Mouse (Mus musculus) liver, adult 2 months (tissue): Measurements from ENCODE around the gene Phldb1. TPM values are rescaled to one million over a fixed set of nuclear protein-coding genes. Genes with fewer than 3 reads are reported as not detected.

Experiments used
- DNase-seq: peaks from one replicate; pipeline ENCODE4 v3.0.0-alpha.2; 2011; ENCODE audit warnings: low read depth, low spot score; ENCODE audit errors: extremely low read depth
- H3K27ac ChIP-seq: fragments of 200-500 bp; replicated peaks from 2 replicates; pipeline ENCODE4 v1.5.1; 2012; ENCODE audit warnings: low read depth, mild to moderate bottlenecking, control low read depth, inconsistent platforms, low read length; ENCODE audit not compliant: insufficient read depth
- H3K27me3 ChIP-seq: fragments of 200-500 bp; 2 replicates; pipeline ENCODE4 v1.6.1; 2012; ENCODE audit warnings: mild to moderate bottlenecking, moderate library complexity, low read length, inconsistent platforms; ENCODE audit not compliant: control insufficient read depth, insufficient read depth
- H3K36me3 ChIP-seq: fragments of 200-500 bp; 2 replicates; pipeline ENCODE4 v1.6.1; 2012; ENCODE audit warnings: low read length, inconsistent platforms; ENCODE audit not compliant: control insufficient read depth, insufficient read depth
- H3K4me1 ChIP-seq: fragments of 200-500 bp; 2 replicates; pipeline ENCODE4 v1.6.1; 2011; ENCODE audit warnings: low read length; ENCODE audit not compliant: control insufficient read depth, insufficient read depth
- H3K4me3 ChIP-seq: fragments of 200-500 bp; 2 replicates; pipeline ENCODE4 v1.5.1; 2011; ENCODE audit warnings: low read depth, mild to moderate bottlenecking, control low read depth, low read length, moderate library complexity; ENCODE audit not compliant: insufficient read depth
- H3K79me2 ChIP-seq: fragments of 200-500 bp; 2 replicates; pipeline ENCODE4 v1.6.1; 2012; ENCODE audit warnings: inconsistent platforms, mild to moderate bottlenecking, low read length, moderate library complexity; ENCODE audit not compliant: control insufficient read depth, insufficient read depth
- H3K9ac ChIP-seq: fragments of 200-500 bp; 2 replicates; pipeline ENCODE4 v1.6.1; 2012; ENCODE audit warnings: low read depth, mild to moderate bottlenecking, control low read depth, inconsistent platforms, low read length
- CTCF ChIP-seq: fragments of 200-500 bp; IDR thresholded peaks from 2 replicates; pipeline ENCODE4 v1.5.1; 2011; ENCODE audit warnings: low read depth, low read length, control low read depth
- POLR2A ChIP-seq: fragments of 200-500 bp; IDR thresholded peaks from 2 replicates; pipeline ENCODE4 v1.6.1; 2011; ENCODE audit warnings: low read length, control low read depth; ENCODE audit not compliant: insufficient read depth; ENCODE audit errors: extremely low read depth
- WGBS: fragments of 180-500 bp; shearing (Covaris S2); methylation state at CpG from one replicate; pipeline ENCODE4 v1.1.7; 2018; 5-methylcytosine and 5-hydroxymethylcytosine counted together
- polyA plus RNA-seq: library from polyadenylated mRNA; depleted of rRNA; stranded (reverse); fragments of >200 nt; gene quantifications from 2 replicates; pipeline ENCODE4 v1.2.3, GENCODE M21; 2012
- total RNA-seq: library from RNA; depleted of rRNA; stranded (reverse); fragments of >200 nt; gene quantifications from 2 replicates; pipeline ENCODE4 v1.2.3, GENCODE M21; 2014

The Phldb1 gene
- total and polyA plus RNA-seq, 2 experiments, result 2.2 to 5.9 TPM

- no peak overlapping the region for H3K9ac ChIP-seq
- WGBS, result 88% methylated on average over 7 of the region's 7 CpGs
- H3K4me3 ChIP-seq, result no peak overlapping the region
- no peak for DNase-seq
- no peak overlapping the region for H3K27ac ChIP-seq
- H3K27me3 ChIP-seq, result no peaks in the 10 kb centered on the region
- H3K36me3 ChIP-seq, result no peaks in the 10 kb centered on the region
- TF ChIP-seq CTCF, result no peak
- TF ChIP-seq POLR2A, result no peak
- no peaks in the 10 kb centered on the region for H3K79me2 ChIP-seq
- H3K4me1 ChIP-seq, result no peaks in the 10 kb centered on the region
Measured at GRCm38 (mm10) chr9:44648881-44649281, 86.1 kb downstream of the Phldb1 start.

DNA sequence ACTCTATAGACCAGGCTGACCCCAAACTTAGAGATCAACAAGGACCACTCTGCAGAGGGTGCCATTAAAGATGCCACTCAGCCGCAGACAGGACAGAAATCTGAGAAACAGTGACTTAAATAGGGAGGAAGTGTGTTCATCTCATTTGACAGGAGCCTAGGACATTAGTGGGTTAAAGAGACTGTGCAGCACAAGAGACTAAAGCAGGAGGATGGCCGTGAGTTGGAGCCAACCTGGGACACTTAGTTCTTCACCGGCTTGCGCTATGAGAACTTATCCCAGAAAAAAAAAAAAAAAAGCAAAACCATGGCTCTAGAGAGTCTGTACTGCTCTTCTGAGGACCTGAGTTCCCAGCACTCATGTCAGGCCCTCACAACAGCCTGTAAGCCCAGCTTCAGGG is 87.3 kb downstream of the Phldb1 start:
- Histone ChIP-seq H3K36me3 (no peaks in the 10 kb centered on the region), H3K4me3 (no peak overlapping the region), H3K79me2 (no peaks in the 10 kb centered on the region), H3K27ac (no peak overlapping the region), H3K9ac (no peak overlapping the region), H3K4me1 (no peaks in the 10 kb centered on the region), H3K27me3 (no peaks in the 10 kb centered on the region)
- 90% methylated on average over 4 of the region's 4 CpGs for WGBS
- no peak for DNase-seq
- TF ChIP-seq POLR2A, result no peak
- no peak for TF ChIP-seq CTCF

DNA sequence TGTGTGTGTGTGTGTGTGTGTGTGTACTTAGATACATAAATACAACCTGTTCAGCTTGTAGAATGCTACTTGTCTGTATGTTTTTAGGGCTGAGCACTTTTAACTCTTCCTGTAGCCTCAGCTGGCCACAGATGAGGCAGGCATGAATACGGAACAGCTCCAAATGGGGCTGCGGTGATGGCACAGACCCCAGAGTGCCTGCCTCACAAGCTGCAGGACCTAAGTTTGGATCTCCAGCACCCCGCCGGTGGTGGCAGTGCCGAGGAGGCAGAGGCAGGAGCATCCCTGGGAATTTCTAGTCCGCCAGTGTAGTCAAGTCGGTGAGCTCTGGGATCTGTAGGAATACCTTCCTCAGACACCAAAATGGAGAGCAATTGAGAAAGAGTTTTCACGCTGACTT is 88.0 kb downstream of the Phldb1 start:
- WGBS, result 93% methylated on average over 8 of the region's 8 CpGs
- Histone ChIP-seq H3K9ac (no peak overlapping the region), H3K79me2 (no peaks in the 10 kb centered on the region), H3K4me3 (no peak overlapping the region), H3K4me1 (no peaks in the 10 kb centered on the region), H3K27ac (no peak overlapping the region), H3K36me3 (no peaks in the 10 kb centered on the region), H3K27me3 (no peaks in the 10 kb centered on the region)
- no peak for DNase-seq
- TF ChIP-seq POLR2A (no peak), CTCF (no peak)

GRCm38 (mm10) chr9:44646366-44646765 is 88.6 kb downstream of the Phldb1 start:
- no peak overlapping the region for H3K27ac ChIP-seq
- no peak for DNase-seq
- no peaks in the 10 kb centered on the region for H3K79me2 ChIP-seq
- no peak overlapping the region for H3K9ac ChIP-seq
- WGBS, result 86% methylated on average over 6 of the region's 6 CpGs
- TF ChIP-seq CTCF, result no peak
- no peak for TF ChIP-seq POLR2A
- no peak overlapping the region for H3K4me3 ChIP-seq
- H3K36me3 ChIP-seq, result no peaks in the 10 kb centered on the region
- H3K4me1 ChIP-seq, result no peaks in the 10 kb centered on the region
- no peaks in the 10 kb centered on the region for H3K27me3 ChIP-seq

DNA sequence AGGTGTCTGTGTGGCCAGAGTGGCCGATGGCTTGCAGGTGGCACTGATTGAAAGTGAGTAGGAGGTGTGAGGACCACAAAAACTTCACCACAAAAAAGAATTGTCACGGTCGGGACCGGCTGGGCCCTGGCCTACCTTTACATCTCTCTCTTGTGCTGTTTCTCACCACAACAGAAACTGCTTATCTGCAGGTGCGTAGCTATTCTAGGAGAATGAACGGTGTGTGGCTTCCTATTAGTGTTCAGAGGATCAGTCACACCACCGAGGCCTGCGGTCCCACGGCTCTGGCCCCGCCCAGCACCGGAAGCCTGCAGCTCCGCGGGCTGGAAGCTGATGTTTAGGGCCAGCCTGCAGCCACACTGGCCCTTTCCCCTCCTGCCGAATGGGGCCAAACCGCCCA is 89.1 kb downstream of the Phldb1 start:
- H3K36me3 ChIP-seq, result no peaks in the 10 kb centered on the region
- no peak overlapping the region for H3K4me3 ChIP-seq
- H3K27ac ChIP-seq, result no peak overlapping the region
- WGBS, result 68% methylated on average over 15 of the region's 15 CpGs
- H3K27me3 ChIP-seq, result no peaks in the 10 kb centered on the region
- H3K4me1 ChIP-seq, result no peaks in the 10 kb centered on the region
- TF ChIP-seq CTCF, result no peak
- TF ChIP-seq POLR2A, result no peak
- no peak for DNase-seq
- H3K9ac ChIP-seq, result no peak overlapping the region
- H3K79me2 ChIP-seq, result no peaks in the 10 kb centered on the region

- Histone ChIP-seq H3K79me2 (no peaks in the 10 kb centered on the region), H3K27ac (no peak overlapping the region), H3K9ac (no peak overlapping the region), H3K4me1 (no peaks in the 10 kb centered on the region), H3K27me3 (no peaks in the 10 kb centered on the region), H3K36me3 (no peaks in the 10 kb centered on the region), H3K4me3 (no peak overlapping the region)
- peak; percentile 52 for DNase-seq
- 33% methylated on average over 5 of the region's 5 CpGs for WGBS
- TF ChIP-seq POLR2A (no peak), CTCF (peak; percentile 44)
Measured at GRCm38 (mm10) chr9:44645481-44645880, 89.5 kb downstream of the Phldb1 start.
